ENCODE assay signal across 30 mouse cellular contexts in the genomic region with DNA sequence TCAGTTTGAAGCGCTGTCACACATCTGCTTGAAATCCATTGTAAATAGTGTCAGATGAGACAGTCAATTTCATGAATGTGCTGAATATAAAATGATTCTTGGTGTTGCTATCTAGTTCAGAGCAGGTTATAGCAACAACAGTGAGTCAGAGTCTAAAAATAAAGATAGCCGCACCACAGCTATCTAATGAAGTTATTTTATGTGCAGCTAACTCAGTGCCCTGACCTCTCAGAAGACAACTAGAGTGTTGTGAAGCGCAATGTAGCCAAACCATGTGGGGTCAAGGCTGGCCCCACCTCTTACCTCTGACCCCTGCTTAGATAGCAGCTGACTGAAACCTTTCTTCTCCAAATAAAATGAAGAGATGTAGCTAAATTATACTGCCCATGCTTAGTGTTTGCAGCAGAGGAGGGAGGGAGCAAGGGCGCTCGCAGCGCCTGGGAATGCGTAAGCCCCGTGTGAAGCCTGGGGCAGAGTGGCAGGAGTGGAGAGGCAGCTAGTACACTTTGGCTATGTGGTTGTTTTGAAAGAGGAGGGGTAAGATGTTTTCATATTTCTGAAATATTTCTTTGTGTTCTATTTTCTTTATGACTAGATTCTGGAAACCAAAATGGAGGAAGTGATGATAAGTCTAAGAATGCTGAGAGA. TPM values are rescaled to one million over a fixed set of nuclear protein-coding genes. Genes with fewer than 3 reads are reported as not detected.
DNase-seq lines count a peak whose midpoint lies in the region; ATAC-seq and TF ChIP-seq lines count a peak whose summit lies in the region.
"Had no signal": no experiment of that assay in that cellular context is flagged by ENCODE, and none has a peak within 500 bp of the region (broad histone marks: within the 10 kb centered on the region; RNA-seq: fewer than 3 reads in every experiment).

No protein-coding gene starts in this region.

- H3K9ac ChIP-seq in MEL (ENCODE audit: control insufficient read depth, low read depth, low read length, poor library complexity, severe bottlenecking): no peak overlapping the region
- no peak overlapping the region for H3K9ac ChIP-seq in heart, embryonic 16.5 days (ENCODE audit: low read length)
- no peak overlapping the region for H3K9ac ChIP-seq in hindbrain, postnatal 0 days (replicated peaks; ENCODE audit: low read length)
- H3K9ac ChIP-seq: hindbrain, embryonic 13.5 days had no signal

- no peak overlapping the region for H3K4me2 ChIP-seq in heart, embryonic 16.5 days (ENCODE audit: low read depth, low read length)
- no peak overlapping the region for H3K4me2 ChIP-seq in hindbrain, postnatal 0 days (ENCODE audit: low read depth, low read length)
- H3K4me2 ChIP-seq: hindbrain, embryonic 13.5 days; midbrain, embryonic 11.5 days had no signal

- H3K27me3 ChIP-seq in MEL (ENCODE audit: control insufficient read depth in 1 of 2, insufficient read depth in 2 of 2, low read length in 2 of 2): no peaks in the 10 kb centered on the region
- no peaks in the 10 kb centered on the region for H3K27me3 ChIP-seq in heart, embryonic 16.5 days (ENCODE audit: control insufficient read depth, insufficient read depth, low read length)
- H3K27me3 ChIP-seq in hindbrain, postnatal 0 days (ENCODE audit: insufficient read depth, low read length): no peaks in the 10 kb centered on the region
- H3K27me3 ChIP-seq: hindbrain, embryonic 13.5 days had no signal

- intact Hi-C loops in heart, postnatal 25 days (cut with DNase I): no loop called here

- no peak for TF ChIP-seq EP300 in MEL (IDR thresholded peaks at IDR 0.05; ENCODE audit: low read depth in 1 of 2, low read length in 2 of 2)

- TF ChIP-seq RAD21 in MEL (IDR thresholded peaks at IDR 0.05; ENCODE audit: low read depth, low read length): no peak

- no peaks in the 10 kb centered on the region for H3K9me3 ChIP-seq in MEL (replicated peaks; ENCODE audit: insufficient read depth, low read length)
- no peaks in the 10 kb centered on the region for H3K9me3 ChIP-seq in heart, embryonic 16.5 days (replicated peaks; ENCODE audit: control insufficient read depth, low read length)
- no peaks in the 10 kb centered on the region for H3K9me3 ChIP-seq in hindbrain, postnatal 0 days (ENCODE audit: low read length)
- H3K9me3 ChIP-seq: forebrain, embryonic 10.5 days; hindbrain, embryonic 13.5 days had no signal

- peaks cover 0 to 3% of the 10 kb centered on the region in 2 experiments; a peak in 2 of 4 replicates for H3K4me1 ChIP-seq in MEL (ENCODE audit: control insufficient read depth in 1 of 2, insufficient read depth in 2 of 2, low read length in 2 of 2)
- H3K4me1 ChIP-seq in bone marrow macrophage, adult 2 months (ENCODE audit: control insufficient read depth, insufficient read depth, low read length): peaks cover 20% of the 10 kb centered on the region
- H3K4me1 ChIP-seq in heart, embryonic 16.5 days (ENCODE audit: control insufficient read depth, insufficient read depth, low read length): peaks cover 12% of the 10 kb centered on the region
- H3K4me1 ChIP-seq in hindbrain, postnatal 0 days (ENCODE audit: insufficient read depth, low read length): no peaks in the 10 kb centered on the region
- H3K4me1 ChIP-seq: forebrain, embryonic 10.5 days; hindbrain, embryonic 13.5 days had no signal

- no peaks in the 10 kb centered on the region for H3K79me2 ChIP-seq in MEL (ENCODE audit: control insufficient read depth, insufficient read depth, low read length, poor library complexity)

- no peak for TF ChIP-seq POLR2A in MEL (IDR thresholded peaks at IDR 0.05; ENCODE audit: control insufficient read depth in 1 of 2, insufficient read depth in 1 of 2, low read depth in 1 of 2, low read length in 2 of 2, poor library complexity in 1 of 2)
- TF ChIP-seq POLR2A in bone marrow macrophage, adult 2 months (IDR thresholded peaks at IDR 0.05; ENCODE audit: borderline replicate concordance, low read depth, low read length): no peak

- WGBS in heart, embryonic 16.5 days: 49% methylated on average over 8 of the region's 8 CpGs
- WGBS in hindbrain, postnatal 0 days: 90% methylated on average over 8 of the region's 8 CpGs

- H3K27ac ChIP-seq in MEL (ENCODE audit: control insufficient read depth, low read depth, low read length): peak overlapping the region; percentile 76
- 0 out of 2 replicates have a peak overlapping the region, but pooled peaks have one; percentile 22 for H3K27ac ChIP-seq in bone marrow macrophage, adult 2 months (ENCODE audit: insufficient read depth, low read depth, low read length)
- peak overlapping the region; percentile 72 for H3K27ac ChIP-seq in heart, embryonic 16.5 days (ENCODE audit: low read length)
- no peak overlapping the region for H3K27ac ChIP-seq in hindbrain, postnatal 0 days
- H3K27ac ChIP-seq: forebrain, embryonic 10.5 days; hindbrain, embryonic 13.5 days; macrophage; stomach, postnatal 0 days had no signal

- H3K36me3 ChIP-seq in MEL (ENCODE audit: control insufficient read depth in 1 of 2, insufficient read depth in 2 of 2, low read length in 2 of 2): peaks cover 3 to 8% of the 10 kb centered on the region in 2 experiments
- peaks cover 6% of the 10 kb centered on the region for H3K36me3 ChIP-seq in heart, embryonic 16.5 days (ENCODE audit: control insufficient read depth, insufficient read depth)
- peaks cover 29% of the 10 kb centered on the region; the same call in 1 of the 2 replicates for H3K36me3 ChIP-seq in hindbrain, postnatal 0 days (ENCODE audit: insufficient read depth, low read length)

- peak; percentile 29 for DNase-seq in heart, adult 8-10 months (ENCODE audit: low spot score)
- no peak for DNase-seq in heart, postnatal 25 days (ENCODE audit: low spot score)
- DNase-seq in MEL (ENCODE audit: low read depth, low spot score): peak; percentile 17
- DNase-seq in lung, postnatal 14 days: no peak
- DNase-seq in frontal cortex, postnatal 10 days (ENCODE audit: low spot score in 2 of 2): no peak
- no peak for DNase-seq in hindbrain, postnatal 0 days (ENCODE audit: low spot score)
- DNase-seq: adrenal gland, postnatal 36 days; cerebellum, adult 11 months; cerebellum, adult 9-11 months; gastrocnemius, postnatal 10 days; kidney, adult 18-20 months; kidney, postnatal 4 days; left cerebral cortex, postnatal 4 days had no signal

- peak; percentile 85 for ATAC-seq in heart, embryonic 16.5 days (replicated peaks; ENCODE audit: extremely low read depth, insufficient read depth, low FRiP score)
- no peak for ATAC-seq in hindbrain, postnatal 0 days
- ATAC-seq: inflammation-experienced regulatory T-cells, adult 6 months had no signal

- no peak overlapping the region for H3K4me3 ChIP-seq in MEL (ENCODE audit: control insufficient read depth in 1 of 2, insufficient read depth in 1 of 2, low read depth in 2 of 2, low read length in 2 of 2)
- no peak overlapping the region for H3K4me3 ChIP-seq in bone marrow macrophage, adult 2 months (ENCODE audit: insufficient read depth, low read length)
- no peak overlapping the region for H3K4me3 ChIP-seq in heart, embryonic 16.5 days (ENCODE audit: low read length)
- no peak overlapping the region for H3K4me3 ChIP-seq in hindbrain, postnatal 0 days (ENCODE audit: low read length)
- H3K4me3 ChIP-seq: forebrain, embryonic 10.5 days; hindbrain, embryonic 13.5 days had no signal

- no peak for TF ChIP-seq CTCF in MEL (IDR thresholded peaks at IDR 0.05 in 2 of 3, conservative IDR thresholded peaks at IDR 0.05 in 1 of 3; ENCODE audit: control insufficient read depth in 1 of 3, insufficient read depth in 1 of 3, low read depth in 2 of 3, low read length in 3 of 3, poor library complexity in 1 of 3, severe bottlenecking in 1 of 3)
- no peak for TF ChIP-seq CTCF in bone marrow macrophage, adult 2 months (IDR thresholded peaks at IDR 0.05; ENCODE audit: low read depth, low read length)
- TF ChIP-seq CTCF in hindbrain, postnatal 0 days (IDR thresholded peaks at IDR 0.05; ENCODE audit: low read depth): no peak

RNA-seq across cellular contexts. Expression of a gene that starts 21.7 kb away (rescaled TPM):
- 10 to 100 TPM in 2 of 4 experiments, 1 to 10 TPM in 2; 8.3 to 15.4 (median 10.5) TPM for total RNA-seq in heart, adult 8-10 months (2022)
- 10 to 100 TPM; 10.8 to 14.5 TPM for total RNA-seq in heart, postnatal 25 days (2021)
- 31.4 and 36.6 TPM in 2 replicates for total RNA-seq in MEL (2012; rRNA removed)
- polyA plus RNA-seq in MEL (2012; ENCODE audit: insufficient read depth in 1 of 2, insufficient read length in 2 of 2, low read depth in 1 of 2, low replicate concordance in 2 of 2, missing spikeins in 1 of 2): 10 to 100 TPM in 1 of 2 experiments, not detected in 1; 28.4 TPM
- polyA plus RNA-seq in bone marrow macrophage, adult 2 months (2012; ENCODE audit: insufficient read depth, insufficient read length, missing spikeins): 39.7 TPM in 2 replicates
- 14.3 and 16.0 TPM in 2 replicates for polyA plus RNA-seq in heart, embryonic 16.5 days (2015; fragmentation: Nextera tagmentation; extraction: Ambion mirVana)
- 15.0 and 15.3 TPM in 2 replicates for total RNA-seq in hindbrain, postnatal 0 days (2014; rRNA removed)
- 27.4 and 29.5 TPM in 2 replicates for polyA plus RNA-seq in hindbrain, postnatal 0 days (2015; fragmentation: Nextera tagmentation; extraction: Ambion mirVana)

RNA-seq across cellular contexts. Expression of a gene that starts 22.1 kb away (rescaled TPM):
- total RNA-seq in heart, adult 8-10 months (2022): 1 to 10 TPM in 1 of 4 experiments, under 1 TPM in 2, not detected in 1; 0.41 to 1.2 (median 0.75) TPM
- total RNA-seq in heart, postnatal 25 days (2021): 1 to 10 TPM; 1.1 to 2.7 TPM
- total RNA-seq in MEL (2012; rRNA removed): 52.8 and 55.2 TPM in 2 replicates
- polyA plus RNA-seq in MEL (2012; ENCODE audit: insufficient read depth in 1 of 2, insufficient read length in 2 of 2, low read depth in 1 of 2, low replicate concordance in 2 of 2, missing spikeins in 1 of 2): 100 to 1,000 TPM in 1 of 2 experiments, not detected in 1; 108 TPM
- polyA plus RNA-seq in bone marrow macrophage, adult 2 months (2012; ENCODE audit: insufficient read depth, insufficient read length, missing spikeins): 20.5 and 26.8 TPM in 2 replicates
- 27.8 and 32.8 TPM in 2 replicates for polyA plus RNA-seq in heart, embryonic 16.5 days (2015; fragmentation: Nextera tagmentation; extraction: Ambion mirVana)
- total RNA-seq in hindbrain, postnatal 0 days (2014; rRNA removed): 7.5 and 8.3 TPM in 2 replicates
- 14.9 and 17.3 TPM in 2 replicates for polyA plus RNA-seq in hindbrain, postnatal 0 days (2015; fragmentation: Nextera tagmentation; extraction: Ambion mirVana)

RNA-seq across cellular contexts. Expression of a gene that starts 39.9 kb away (rescaled TPM):
- total RNA-seq in heart, adult 8-10 months (2022): not detected
- total RNA-seq in heart, postnatal 25 days (2021): not detected
- not detected in 2 replicates for total RNA-seq in MEL (2012; rRNA removed)
- under 1 TPM in 1 of 2 experiments, not detected in 1; 0.08 TPM for polyA plus RNA-seq in MEL (2012; ENCODE audit: insufficient read depth in 1 of 2, insufficient read length in 2 of 2, low read depth in 1 of 2, low replicate concordance in 2 of 2, missing spikeins in 1 of 2)
- polyA plus RNA-seq in bone marrow macrophage, adult 2 months (2012; ENCODE audit: insufficient read depth, insufficient read length, missing spikeins): not detected in 2 replicates
- 0.39 and 0.59 TPM in 2 replicates for polyA plus RNA-seq in heart, embryonic 16.5 days (2015; fragmentation: Nextera tagmentation; extraction: Ambion mirVana)
- not detected in 2 replicates for total RNA-seq in hindbrain, postnatal 0 days (2014; rRNA removed)
- polyA plus RNA-seq in hindbrain, postnatal 0 days (2015; fragmentation: Nextera tagmentation; extraction: Ambion mirVana): 0.08 and 0.30 TPM in 2 replicates
- total RNA-seq: common myeloid progenitor, adult 5-6 weeks; gastrocnemius, postnatal 10 days; left cerebral cortex, postnatal 4 days; liver, adult 2 months; midbrain, postnatal 0 days had no signal
- polyA plus RNA-seq: kidney, embryonic 16.5 days; liver, adult 2 months; macrophage; neural tube, embryonic 14.5 days; stomach, postnatal 0 days had no signal

RNA-seq across cellular contexts. Expression of a gene that starts 53.9 kb away (rescaled TPM):
- total RNA-seq in heart, adult 8-10 months (2022): under 1 TPM; 0.31 to 0.68 (median 0.55) TPM
- under 1 TPM; 0.26 to 0.53 TPM for total RNA-seq in heart, postnatal 25 days (2021)
- not detected in 2 replicates for total RNA-seq in MEL (2012; rRNA removed)
- polyA plus RNA-seq in MEL (2012; ENCODE audit: insufficient read depth in 1 of 2, insufficient read length in 2 of 2, low read depth in 1 of 2, low replicate concordance in 2 of 2, missing spikeins in 1 of 2): not detected
- not detected in 2 replicates for polyA plus RNA-seq in bone marrow macrophage, adult 2 months (2012; ENCODE audit: insufficient read depth, insufficient read length, missing spikeins)
- 0.13 TPM in 1 of 2 replicates, not detected in the other for polyA plus RNA-seq in heart, embryonic 16.5 days (2015; fragmentation: Nextera tagmentation; extraction: Ambion mirVana)
- not detected in 2 replicates for total RNA-seq in hindbrain, postnatal 0 days (2014; rRNA removed)
- polyA plus RNA-seq in hindbrain, postnatal 0 days (2015; fragmentation: Nextera tagmentation; extraction: Ambion mirVana): not detected in 2 replicates
- total RNA-seq: adrenal gland, postnatal 36 days; common myeloid progenitor, adult 5-6 weeks; left cerebral cortex, adult 18-20 months; left cerebral cortex, postnatal 4 days; liver, adult 2 months; midbrain, postnatal 0 days had no signal
- polyA plus RNA-seq: forebrain, embryonic 10.5 days; inflammation-experienced regulatory T-cells, adult 6 months; liver, adult 2 months; liver, embryonic 16.5 days; macrophage; midbrain, embryonic 11.5 days; midbrain, postnatal 0 days; neural tube, embryonic 14.5 days; small intestine, adult 2 months; stomach, postnatal 0 days; urinary bladder, adult 2 months had no signal

Comparison
In these comparisons a context has a peak if more than half of its experiments do, and no peak if none do; other contexts are left out.
1. DNase-seq: peak in heart, adult 8-10 months (single experiment) and MEL (single experiment); none in heart, postnatal 25 days (single experiment), lung, postnatal 14 days (single experiment), frontal cortex, postnatal 10 days (0 of 2) and hindbrain, postnatal 0 days (single experiment).